Mouse (Mus musculus) C2C12 (cell line): Measurements from ENCODE around the gene Gm16434. TPM values are rescaled to one million over a fixed set of nuclear protein-coding genes. Genes with fewer than 3 reads are reported as not detected.
"Not testable (repeated sequence)": the region's sequence is repeated elsewhere in the genome, so short reads cannot be mapped to it uniquely, and the experiment has no call there.

Experiments used
- H3K27me3 ChIP-seq: one replicate; pipeline ENCODE4 v1.6.1; 2011; ENCODE audit not compliant: control insufficient read depth, insufficient read depth, insufficient read length
- H3K36me3 ChIP-seq: one replicate; pipeline ENCODE4 v1.6.1; 2011; ENCODE audit not compliant: control insufficient read depth, insufficient read depth
- H3K4me3 ChIP-seq: one replicate; pipeline ENCODE4 v1.5.1; 2011; ENCODE audit warnings: mild to moderate bottlenecking, control low read depth; ENCODE audit not compliant: poor library complexity, insufficient read depth, severe bottlenecking
- H3K79me2 ChIP-seq: one replicate; pipeline ENCODE4 v1.6.1; 2011; ENCODE audit not compliant: control insufficient read depth, insufficient read depth
- H3K79me3 ChIP-seq: one replicate; pipeline ENCODE4 v1.6.1; 2011; ENCODE audit warnings: low read depth, control low read depth
- H3ac ChIP-seq: one replicate; pipeline ENCODE3; 2011; ENCODE audit warnings: low read depth; ENCODE audit not compliant: control insufficient read depth, insufficient read length
- long read RNA-seq, 2 experiments: library from polyadenylated mRNA; unstranded; transcript quantifications; one replicate each; pipeline ENCODE4 v2.0.0; 2019 to 2020
- polyA plus RNA-seq: library from polyadenylated mRNA; unstranded; fragments of >200 nt; fragmentation: generic; extraction: Trizol; gene quantifications from one replicate; pipeline ENCODE4 v1.2.1, GENCODE M21; 2012; ENCODE audit warnings: missing spikeins

The Gm16434 gene
- polyA plus RNA-seq, result not detected
- long read RNA-seq, experiment 1, result 0 reads
- long read RNA-seq, experiment 2, result 0 reads

DNA sequence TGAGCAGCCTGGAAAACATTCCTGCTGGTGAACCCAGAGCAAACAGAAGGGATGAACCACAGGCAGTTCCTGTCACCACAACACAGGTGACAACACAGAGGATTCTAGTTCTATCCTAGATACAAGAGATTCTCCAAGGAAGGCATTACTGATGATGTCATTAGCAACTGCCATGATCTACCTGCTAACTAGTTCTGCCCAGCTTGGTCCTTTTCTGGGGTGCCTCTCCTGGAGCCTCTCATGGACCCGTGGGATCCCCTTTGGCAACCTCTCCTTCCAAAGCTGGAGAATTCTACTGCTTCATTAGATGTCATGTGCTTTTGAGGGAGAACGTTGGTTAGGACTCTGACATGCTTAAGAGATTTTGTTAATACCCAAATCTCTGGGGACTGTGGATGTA, at the start of gene Gm16434:
Gm16434 (minus strand) TSS at position 101 of the 400 bp plus-strand sequence.
- H3K79me3 ChIP-seq, H3K4me3 ChIP-seq, H3K27me3 ChIP-seq, H3K79me2 ChIP-seq, H3K36me3 ChIP-seq, H3ac ChIP-seq: not testable (repeated sequence)

DNA sequence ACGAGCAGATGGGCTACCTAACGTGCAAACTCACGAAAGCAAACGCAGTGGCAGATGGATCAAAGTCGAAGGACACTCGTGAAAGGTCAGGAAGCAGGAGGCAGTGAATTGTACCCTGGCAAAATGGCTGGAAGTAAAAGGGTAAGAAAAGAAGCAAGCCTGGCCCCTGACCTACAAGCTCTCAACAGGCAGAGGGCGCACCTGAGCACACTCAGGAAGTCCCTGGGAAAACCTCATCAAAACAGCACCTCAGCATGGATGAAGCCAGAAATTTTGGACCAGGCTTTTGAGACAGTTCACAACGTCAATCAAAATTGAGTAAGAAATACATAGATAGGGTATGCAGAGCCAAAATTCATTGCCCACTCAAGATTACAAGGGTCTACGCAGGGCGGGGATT, 49.2 kb upstream of the Gm16434 start:
- not testable (repeated sequence) for H3K27me3 ChIP-seq, H3K79me3 ChIP-seq, H3K79me2 ChIP-seq

DNA sequence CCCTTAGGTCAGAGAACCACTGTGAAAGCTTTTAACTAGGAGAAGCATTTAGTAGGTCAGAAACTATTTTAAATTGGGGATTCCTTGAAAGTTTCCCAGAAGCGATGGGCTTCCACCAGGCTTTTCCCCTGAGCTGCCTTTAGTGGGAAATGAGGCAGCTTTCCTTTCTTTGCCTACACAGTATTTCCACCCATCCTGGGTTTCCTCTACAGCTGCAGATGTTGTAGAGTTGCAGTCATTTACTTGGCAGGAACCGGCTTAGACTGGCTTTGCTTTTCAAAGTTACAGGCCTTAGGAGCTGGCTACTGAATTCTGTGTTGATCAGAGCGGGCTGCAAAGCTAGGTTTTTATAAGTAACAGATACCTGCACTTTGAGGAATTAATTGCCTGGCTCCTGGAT, 5.7 kb upstream of the Gm16434 start:
- not testable (repeated sequence) for H3K27me3 ChIP-seq, H3K79me3 ChIP-seq, H3K4me3 ChIP-seq, H3ac ChIP-seq, H3K36me3 ChIP-seq, H3K79me2 ChIP-seq

More for the DNA sequence above, 49.2 kb upstream of the Gm16434 start:
- not testable (repeated sequence) for H3ac ChIP-seq, H3K4me3 ChIP-seq, H3K36me3 ChIP-seq

DNA sequence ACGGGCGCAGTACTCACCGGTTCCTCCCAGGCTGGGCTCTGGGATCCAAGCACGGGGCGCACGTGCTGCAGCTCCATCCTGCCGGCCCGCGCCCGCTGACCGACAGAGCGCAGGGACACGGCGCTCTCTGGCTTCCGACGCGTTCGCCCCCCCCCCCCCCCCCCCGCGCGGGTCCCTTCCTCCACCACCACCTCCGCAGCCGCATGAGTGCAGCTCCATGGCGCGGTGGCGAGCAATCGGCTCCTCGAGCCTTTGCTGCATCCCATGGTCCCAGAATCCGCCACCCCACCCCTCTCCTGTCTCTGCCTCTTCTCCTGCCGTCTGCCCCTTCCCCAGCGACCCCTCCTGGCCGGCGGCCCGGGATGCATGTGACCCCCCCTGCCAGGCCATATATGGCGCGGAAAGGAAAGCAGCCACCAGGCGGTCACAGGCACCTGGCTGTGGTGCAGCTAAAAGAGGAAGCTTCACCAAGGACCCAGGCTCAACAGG, 19.8 kb downstream of the Gm16434 start, which contains the start of gene Gm3512:
Gm3512 (minus strand) TSS at position 51 of the 489 bp plus-strand sequence.
- H3K36me3 ChIP-seq, H3ac ChIP-seq, H3K4me3 ChIP-seq, H3K79me3 ChIP-seq, H3K27me3 ChIP-seq, H3K79me2 ChIP-seq: not testable (repeated sequence)

Other genes with a start within 250 kb of the Gm16434 start
- not detected for gene Gm6356, start 220.7 kb downstream of the Gm16434 start, polyA plus RNA-seq
- not detected for gene Gm10406, start 167.1 kb downstream of the Gm16434 start, polyA plus RNA-seq
- gene Gm3685, start 149.6 kb downstream of the Gm16434 start, polyA plus RNA-seq, result not detected
- gene Gm3696, start 93.9 kb downstream of the Gm16434 start, polyA plus RNA-seq, result not detected
- gene Gm6676, start 69.1 kb downstream of the Gm16434 start, polyA plus RNA-seq, result not detected
- not detected for gene Gm3512, start 20.0 kb downstream of the Gm16434 start, polyA plus RNA-seq
- not detected for gene Gm3727, start 70.2 kb upstream of the Gm16434 start, polyA plus RNA-seq
- gene Gm3739, start 120.5 kb upstream of the Gm16434 start, polyA plus RNA-seq, result not detected
- not detected for gene Gm5797, start 137.9 kb upstream of the Gm16434 start, polyA plus RNA-seq
- gene Gm8374, start 170.6 kb upstream of the Gm16434 start, polyA plus RNA-seq, result not detected